Mouse (Mus musculus) megakaryocyte, adult 5-6 weeks (primary cell): ENCODE measurements around the gene Lrriq4. TPM values are rescaled to one million over a fixed set of nuclear protein-coding genes. Genes with fewer than 3 reads are reported as not detected.
A peak's percentile ranks its signal among the peaks of the same experiment; 100 is the strongest.

Source experiments
- ATAC-seq: 2 replicates; pipeline ENCODE4 v1.8.0; 2016; ENCODE audit warnings: mild to moderate bottlenecking, inconsistent platforms; ENCODE audit not compliant: poor library complexity, severe bottlenecking
- total RNA-seq, 2 experiments: library from RNA; stranded (forward) in 1 of 2; stranded (reverse) in 1 of 2; fragments of 153-499, 151-499 nt in 1 of 2; fragments of 221-1000, 200-1000 nt in 1 of 2; gene quantifications; 2 replicates each; pipeline versions ENCODE4 v1.2.3 to v1.2.4; 2015 to 2017

The Lrriq4 gene
- 0.09 TPM in 1 of 2 replicates, not detected in the other for total RNA-seq (2015)
- not detected in 2 replicates for total RNA-seq (2017)

DNA sequence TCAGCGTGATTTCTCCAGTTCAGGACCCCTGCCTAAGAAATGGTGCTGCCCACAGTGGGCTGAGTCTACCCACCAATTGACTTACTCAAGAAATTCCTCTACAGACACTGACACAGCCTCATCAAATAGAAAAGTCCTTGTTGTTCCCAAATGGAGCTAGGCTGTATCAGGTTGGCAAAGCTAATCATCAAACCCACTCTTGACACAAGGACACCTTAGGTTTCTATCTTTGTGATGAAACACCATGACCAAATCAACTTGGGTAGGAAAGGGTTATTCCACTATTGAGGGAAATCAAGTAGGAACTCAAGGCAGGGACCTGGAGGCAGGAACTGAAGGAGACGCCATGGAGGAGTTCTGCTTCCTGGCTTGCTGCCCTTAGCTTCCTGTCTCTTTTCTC, at the start of gene Lrriq4:
Lrriq4 (plus strand) TSS at position 301 of the 400 bp plus-strand sequence.
- ATAC-seq = no peak

DNA sequence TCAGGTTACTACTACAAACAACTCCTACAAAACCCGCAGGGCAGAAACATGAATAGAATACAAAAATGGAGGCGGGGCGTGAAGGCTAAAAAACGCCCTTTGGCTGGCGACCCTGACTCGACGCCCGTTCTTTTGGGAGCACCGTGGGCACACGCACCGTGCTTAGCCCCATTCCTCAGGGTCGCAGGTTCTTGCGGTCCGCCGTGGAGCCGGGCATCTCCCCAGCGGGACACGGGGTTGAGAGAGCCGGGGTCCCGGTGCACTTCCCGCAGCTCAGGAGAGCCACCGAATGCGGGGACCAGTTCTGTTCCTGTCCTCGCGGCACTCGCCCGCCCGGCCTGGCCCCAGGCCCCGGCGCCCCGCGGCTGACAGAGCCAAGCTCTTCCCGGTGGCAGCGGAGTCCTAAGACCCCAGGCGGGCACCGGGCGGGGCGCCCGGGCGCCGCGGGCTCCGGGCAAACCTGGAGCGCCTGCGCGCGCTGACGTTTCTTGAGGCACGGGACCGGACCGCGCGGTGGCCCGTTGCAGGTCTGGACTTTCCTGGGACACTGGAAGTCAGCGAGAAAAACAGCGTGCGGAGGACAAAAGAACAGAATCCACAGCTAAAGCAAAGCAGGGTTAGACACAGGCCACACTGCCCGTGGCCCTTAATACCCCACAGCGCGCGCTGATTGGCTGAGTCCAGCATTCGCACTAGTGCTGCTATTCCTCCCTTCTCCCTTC, 49.0 kb upstream of the Lrriq4 start:
- ATAC-seq = peak; percentile 47

DNA sequence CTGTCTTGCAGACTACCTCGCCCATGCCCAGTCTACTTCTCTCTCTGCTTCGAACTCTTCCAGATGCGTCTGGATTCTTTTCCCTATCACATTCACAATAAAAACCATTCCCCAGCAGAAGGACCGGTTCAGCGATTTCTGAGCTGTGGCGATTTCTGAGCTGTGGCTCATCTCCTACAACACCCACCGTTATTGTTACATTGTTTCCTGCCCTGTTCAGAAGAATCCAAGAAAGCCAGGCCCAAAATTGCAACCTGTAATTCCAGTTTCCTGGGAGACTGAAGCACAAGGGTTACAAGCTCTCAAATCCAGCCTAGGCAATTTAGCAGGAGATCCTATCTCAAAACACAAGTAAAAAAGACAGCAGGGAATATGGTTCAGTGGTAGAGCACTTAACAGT, 47.0 kb upstream of the Lrriq4 start:
- ATAC-seq = no peak

DNA sequence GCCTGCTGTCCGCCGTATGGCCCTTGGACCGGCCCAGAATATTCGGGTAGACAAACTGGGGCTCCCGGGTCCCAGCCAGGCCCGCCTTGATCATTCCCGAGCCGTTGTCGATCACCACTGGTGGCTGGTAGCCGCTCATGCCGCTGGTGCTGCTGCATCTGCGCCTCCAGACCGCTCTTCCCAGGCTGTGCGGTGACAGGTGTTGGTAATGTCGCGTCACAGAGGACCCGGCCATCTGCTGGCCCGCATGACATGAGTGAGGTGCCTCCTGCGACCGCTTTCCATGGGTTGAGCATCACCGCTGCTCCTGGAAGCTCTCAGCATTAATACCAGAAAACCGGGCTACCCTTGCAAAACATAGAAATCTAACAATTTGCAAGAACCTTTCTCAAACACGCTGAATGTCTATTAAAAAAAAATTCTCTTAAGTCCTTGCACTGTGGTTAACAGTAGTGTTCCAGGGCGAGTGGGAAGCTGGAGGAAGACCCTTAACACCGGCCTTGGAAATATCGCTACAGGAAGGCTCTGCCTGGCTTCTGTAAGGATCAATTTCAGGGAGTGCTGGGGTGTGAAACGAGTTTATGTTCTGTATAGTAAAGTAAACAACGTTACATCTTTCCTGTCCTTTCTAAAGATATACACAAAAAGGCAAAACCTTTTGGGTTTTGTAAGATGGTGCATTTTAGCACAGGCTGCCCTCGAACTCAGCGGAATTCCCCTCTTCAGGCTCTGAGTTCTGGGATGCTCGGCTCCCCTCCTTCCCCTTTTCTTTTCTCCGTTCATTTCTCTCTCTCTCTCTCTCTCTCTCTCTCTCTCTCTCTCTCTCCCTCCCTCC, 44.4 kb upstream of the Lrriq4 start, which contains the start of gene Actrt3:
Actrt3 (minus strand) TSS at position 229 of the 835 bp plus-strand sequence.
- ATAC-seq = no peak

DNA sequence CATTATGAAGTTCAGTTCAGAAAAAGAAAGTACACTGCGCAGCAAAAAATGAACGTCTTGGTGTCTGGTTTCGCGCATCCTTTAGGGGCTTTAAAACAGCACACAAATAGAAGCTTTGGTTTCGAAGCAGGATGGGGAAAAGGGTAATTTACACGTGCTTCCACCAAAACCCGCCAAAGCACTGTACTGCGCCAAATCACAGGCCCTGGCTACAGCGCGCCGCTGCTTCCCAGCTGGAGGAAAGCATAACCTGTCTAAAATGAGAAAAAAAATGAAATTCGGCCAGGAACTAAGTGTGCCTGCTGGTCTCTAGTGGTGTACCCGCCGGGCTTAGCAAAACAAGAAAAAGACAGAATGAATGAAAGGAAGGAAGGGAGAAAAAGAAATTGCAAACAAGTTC, 43.6 kb upstream of the Lrriq4 start:
- ATAC-seq = no peak

DNA sequence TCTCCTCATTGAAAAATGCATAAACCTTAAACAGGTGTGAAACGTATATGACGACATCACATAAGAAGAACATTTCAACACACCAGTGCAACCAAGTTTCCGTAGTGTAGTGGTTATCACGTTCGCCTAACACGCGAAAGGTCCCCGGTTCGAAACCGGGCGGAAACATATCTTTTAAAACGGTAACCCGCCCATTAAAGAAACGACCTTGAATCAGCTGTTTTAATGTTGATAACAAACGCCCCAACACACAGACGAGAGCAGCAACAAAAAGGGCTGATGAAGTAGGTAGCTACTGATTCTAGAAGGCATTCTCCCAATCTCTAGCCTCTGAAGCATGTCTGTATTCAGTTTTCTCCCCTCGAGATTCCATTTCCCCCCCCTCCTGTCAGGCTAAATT, 43.1 kb upstream of the Lrriq4 start:
- peak; percentile 20; the same call in 1 of the 2 replicates for ATAC-seq

DNA sequence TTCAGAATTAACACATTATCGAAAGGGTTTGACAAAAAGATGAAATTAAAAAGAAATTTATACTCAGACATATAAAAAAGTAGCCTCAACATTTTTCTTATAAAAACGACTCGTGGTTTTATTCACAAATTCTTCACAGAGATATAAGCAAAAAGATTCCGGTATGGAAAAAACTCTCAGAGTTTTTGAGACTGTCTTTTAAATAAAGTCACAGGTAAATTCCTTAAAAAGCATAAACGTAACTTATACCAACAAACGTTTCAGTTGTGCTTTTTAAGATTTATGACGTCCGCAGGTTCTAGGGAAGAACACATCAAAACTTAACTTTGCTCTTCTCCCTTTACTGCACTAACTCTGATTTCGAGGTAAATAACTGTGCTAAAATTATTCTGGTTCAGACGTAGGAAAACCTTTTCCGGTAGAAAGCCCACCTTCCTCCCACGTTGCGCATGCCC, 42.7 kb upstream of the Lrriq4 start:
- ATAC-seq = no peak; the same call in 1 of the 2 replicates

DNA sequence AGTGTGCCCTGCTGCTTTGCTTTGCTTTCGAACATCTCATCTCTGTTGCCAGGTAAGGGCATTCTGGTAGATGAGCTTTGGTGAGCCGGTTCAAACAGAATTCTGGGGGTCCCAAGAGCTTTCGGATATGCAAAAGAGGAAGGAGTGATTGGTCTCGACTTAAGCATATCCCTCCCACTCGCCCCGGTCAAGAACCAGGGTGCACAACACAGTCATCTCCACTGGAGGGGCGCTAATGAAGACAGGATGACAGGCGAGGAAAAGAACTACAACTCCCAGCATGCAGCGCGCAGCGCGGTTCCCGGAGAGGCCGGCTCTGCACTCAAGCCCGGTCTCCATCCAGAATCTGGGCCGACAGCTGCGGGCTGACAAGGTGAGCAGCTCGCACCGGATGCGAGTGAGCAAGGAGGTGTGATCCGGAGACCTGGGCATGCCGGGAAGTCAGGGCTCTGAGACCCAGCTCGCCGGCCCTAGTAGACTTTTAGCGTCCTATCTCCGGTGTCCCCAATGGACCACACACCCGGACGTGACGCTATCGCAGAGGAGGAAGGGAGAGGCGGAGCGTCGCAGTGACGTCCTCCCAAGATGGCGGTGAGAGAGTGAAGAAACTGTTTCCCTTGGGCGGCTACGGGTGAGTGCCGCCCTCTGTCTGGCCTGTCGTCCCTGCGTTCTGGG, 42.1 kb upstream of the Lrriq4 start, which contains the start of gene Mynn:
Mynn (plus strand) TSS at position 1 of the 675 bp plus-strand sequence.
- peak; percentile 85 for ATAC-seq

DNA sequence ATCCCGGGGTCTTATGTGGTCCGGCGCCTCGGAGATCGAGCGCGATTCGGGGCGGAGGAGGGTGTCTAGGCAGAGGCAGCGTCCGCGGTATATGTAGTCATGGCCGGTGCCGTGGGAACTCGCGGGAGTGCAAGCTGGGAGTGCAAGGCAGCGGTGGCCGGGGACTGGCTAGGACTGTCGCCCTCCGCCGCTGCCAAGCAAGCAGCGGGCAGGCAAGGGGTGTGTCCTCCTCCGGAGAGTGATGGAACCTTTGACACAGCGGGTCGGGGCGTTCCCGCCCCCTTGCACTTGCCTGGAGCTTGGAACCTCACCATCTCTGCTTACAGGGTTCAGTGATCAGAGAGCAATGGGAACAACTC, 41.6 kb upstream of the Lrriq4 start:
- peak; percentile 60 for ATAC-seq

DNA sequence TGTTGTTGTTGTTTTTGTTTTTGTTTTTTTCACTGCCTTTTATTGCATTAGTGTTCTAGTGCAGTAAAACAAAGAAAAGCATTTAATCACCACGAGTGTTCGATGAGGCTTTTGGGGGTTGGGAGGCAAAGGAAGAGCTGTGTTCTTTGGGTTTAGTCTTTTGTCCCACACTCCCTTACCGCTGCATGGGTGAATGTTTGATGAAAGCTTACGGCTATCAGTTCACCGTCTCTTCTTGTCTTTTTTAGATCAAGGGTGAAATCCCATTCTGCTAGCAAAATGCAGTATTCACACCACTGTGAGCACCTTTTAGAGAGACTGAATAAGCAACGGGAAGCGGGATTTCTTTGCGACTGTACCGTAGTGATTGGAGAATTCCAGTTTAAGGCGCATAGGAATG, 41.1 kb upstream of the Lrriq4 start:
- ATAC-seq = no peak

DNA sequence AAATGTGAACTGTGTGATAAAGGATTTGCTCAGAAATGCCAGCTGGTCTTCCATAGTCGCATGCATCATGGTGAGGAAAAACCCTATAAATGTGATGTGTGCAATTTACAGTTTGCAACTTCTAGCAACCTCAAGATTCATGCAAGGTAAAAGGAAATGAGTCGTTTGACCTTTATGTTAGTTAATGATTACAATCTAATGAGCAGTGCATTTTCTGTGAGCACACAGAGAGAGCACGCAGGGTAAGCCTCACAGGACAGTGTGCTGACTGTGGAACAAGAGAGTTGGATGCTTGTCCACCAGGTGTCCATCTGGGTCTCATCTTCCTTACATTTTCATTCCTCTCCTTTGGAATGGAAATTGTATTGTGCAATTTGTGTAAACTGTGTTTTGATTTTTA, 35.3 kb upstream of the Lrriq4 start:
- ATAC-seq = no peak

DNA sequence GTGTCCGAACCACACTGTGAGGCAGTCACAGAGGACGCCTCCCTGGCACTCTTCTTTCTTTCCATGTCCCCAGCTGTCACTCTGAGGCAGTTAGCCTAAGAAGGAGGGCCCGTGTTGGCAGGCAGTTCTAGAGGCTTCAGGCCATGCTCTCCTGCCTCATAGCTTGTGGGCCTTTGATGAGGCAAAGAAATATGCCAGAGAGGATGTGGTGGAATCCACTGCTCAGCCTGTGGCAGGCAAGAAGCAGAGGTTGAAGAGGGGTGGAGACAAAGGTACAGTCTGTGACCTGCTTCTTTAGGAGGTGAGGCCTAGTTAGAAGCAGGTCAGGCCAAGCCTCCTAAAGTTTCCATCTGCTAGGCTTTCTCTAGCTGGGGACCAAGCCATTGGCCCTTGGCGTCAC, 33.4 kb upstream of the Lrriq4 start:
- no peak for ATAC-seq

DNA sequence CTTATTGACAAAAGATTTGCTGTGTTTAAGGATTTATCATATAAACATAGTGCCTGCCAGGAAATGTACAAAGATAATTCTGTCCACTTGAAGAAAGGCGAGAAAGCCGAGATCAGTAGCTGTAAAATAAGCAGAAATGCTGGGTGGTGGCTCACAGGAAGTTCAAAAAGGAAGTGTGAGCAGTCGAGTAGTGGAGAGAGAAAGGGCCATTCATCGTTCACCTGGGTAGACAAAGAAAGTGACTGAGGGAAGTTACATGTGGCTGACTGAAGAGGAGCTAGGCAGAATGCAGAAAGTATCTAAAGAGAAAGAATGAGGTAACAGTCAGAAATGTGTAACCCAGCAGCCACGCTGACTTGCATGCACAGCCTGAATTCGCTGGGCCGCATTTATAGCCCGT, 24.2 kb upstream of the Lrriq4 start:
- peak; percentile 57 for ATAC-seq

DNA sequence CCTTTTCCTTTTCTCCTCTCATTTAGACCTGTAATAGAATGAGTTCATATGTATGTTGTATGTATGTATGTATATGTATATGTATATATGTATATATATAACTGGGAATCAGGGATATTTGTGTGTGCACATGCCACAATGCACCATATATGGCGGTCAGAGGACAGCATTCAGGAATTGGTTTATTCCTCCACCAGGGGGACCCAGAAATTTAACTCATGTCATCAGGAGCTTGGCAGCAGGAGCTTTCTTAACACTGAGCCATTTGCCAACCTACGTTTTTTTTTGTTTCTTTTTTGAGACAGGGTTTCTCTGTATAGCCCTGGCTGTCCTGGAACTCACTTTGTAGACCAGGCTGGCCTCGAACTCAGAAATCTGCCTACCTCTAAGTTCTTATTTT, 10.6 kb upstream of the Lrriq4 start:
- no peak for ATAC-seq

DNA sequence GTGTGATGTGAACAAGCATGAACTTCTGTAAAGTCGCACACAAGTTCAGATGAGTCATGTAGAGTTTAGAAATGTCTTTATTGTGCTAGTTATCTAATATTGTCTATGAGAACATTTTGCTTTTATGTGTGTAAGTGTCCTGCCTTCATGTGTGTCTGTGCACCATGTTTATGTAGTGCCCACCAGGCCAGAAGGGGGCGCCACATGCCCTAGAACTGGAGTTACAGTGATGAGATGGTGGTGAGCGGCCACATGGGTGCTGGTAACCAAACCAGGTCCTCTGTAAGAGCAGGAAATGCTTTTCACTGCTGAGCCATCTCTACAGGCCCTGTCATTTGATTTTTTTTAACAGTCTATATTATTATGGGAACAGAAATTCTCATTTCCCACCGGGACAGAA, 8.7 kb upstream of the Lrriq4 start:
- no peak for ATAC-seq

DNA sequence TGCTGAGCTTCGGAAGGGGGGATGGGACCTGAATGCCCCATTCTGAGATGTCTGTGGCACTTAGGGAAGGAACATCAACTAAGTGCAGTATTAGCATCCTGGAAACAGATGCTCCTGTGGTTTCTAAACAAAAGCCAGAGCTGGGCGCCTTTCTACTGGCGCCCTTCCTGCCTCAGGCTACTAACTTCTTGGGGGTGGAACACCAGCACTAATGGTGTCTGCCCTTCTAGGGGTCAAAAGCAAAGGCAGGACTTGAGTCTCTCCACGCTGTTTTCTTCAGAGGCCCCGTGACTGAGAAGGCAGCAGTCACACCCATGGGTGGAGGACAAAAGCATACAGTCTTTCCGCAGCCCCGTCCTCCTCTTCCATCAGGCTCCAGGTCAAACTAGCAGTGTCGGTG, 2.5 kb downstream of the Lrriq4 start:
- no peak for ATAC-seq

DNA sequence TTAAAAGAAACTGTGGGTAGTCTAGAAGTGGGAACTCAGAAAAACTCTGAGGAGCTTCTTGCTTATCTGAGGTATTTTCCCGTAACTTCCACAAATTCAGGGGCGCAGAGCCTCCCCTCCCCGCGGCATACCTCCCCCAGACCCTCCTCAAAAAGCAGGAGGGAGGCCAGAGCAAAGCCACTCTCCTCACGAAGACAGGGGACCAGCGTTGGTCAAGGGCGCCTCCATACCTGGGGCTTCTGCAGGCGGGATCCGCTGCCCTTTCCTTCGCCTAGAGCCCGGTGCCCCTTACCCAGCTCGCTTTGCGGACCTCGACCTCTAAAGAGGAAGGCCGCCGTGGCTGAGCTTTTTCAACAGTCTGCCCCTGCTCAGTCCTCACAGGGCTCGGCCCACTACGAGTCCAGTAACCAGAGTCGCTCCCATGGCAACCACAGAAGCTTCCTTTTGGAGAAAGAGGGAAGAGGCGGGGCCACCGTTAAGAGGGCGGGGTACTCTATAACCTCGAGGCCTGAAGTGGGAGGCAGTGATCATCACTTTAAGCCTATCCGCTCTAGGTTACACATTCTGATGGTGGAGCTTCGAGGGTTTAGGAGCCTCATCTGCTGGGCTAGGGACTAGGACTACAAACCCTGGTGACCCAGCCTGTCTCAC, 3.3 kb downstream of the Lrriq4 start, which contains the start of gene Lrrc34:
Lrrc34 (minus strand) TSS at position 430 of the 651 bp plus-strand sequence.
- peak; percentile 95 for ATAC-seq

DNA sequence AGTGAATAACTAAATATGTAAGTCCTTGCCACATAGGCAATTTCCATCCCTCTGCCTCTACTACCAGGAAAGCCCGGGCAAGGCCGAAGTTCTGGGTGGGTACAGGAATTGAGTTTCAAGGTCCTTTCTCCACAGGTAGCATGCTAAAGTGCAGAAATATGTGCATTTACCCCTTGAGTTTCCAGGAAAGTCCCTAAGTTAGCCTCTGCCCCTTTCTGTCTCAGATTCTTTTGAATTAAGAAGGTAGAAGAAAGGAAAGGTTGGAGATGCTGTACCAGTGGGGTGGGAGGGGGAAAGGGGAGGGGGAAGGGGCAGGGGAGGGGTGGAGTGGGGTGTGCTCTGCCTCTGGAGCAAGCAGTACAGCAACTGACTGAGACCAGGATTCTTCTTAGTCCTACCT, 4.2 kb downstream of the Lrriq4 start:
- no peak for ATAC-seq

DNA sequence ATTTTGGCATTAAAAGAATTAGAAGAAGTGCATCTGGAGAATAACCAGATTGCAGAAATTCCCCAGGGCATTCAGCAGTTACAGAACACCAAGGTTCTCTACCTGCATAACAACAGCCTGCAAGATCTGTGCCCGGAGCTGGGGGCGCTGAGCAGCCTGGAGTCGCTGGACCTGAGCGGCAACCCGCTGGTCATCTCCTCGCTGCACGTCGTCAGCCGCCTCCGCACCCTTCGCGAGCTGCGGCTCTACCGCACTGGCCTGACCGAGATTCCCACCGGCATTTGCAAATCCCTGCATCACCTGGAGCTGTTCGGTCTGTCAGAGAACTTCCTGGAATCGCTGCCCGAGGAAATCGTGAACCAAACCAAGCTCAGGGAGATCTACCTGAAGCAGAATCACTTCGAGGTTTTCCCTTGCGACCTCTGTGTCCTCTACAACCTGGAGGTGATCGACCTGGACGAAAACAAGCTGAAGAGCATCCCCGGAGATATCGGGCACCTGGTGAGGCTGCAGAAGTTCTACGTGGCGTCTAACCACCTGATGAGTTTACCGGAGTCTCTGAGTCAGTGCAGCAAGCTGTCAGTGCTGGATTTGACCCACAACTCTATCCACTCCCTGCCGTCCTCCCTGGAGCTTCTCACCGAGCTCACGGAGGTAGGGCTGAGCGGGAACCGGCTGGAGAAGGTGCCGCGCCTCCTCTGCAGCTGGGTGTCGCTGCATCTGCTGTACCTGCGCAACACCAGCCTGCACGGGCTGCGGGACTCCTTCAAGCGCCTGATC, 5.9 kb downstream of the Lrriq4 start:
- 0 out of 2 replicates have a peak, but pooled peaks have one; percentile 28 for ATAC-seq

DNA sequence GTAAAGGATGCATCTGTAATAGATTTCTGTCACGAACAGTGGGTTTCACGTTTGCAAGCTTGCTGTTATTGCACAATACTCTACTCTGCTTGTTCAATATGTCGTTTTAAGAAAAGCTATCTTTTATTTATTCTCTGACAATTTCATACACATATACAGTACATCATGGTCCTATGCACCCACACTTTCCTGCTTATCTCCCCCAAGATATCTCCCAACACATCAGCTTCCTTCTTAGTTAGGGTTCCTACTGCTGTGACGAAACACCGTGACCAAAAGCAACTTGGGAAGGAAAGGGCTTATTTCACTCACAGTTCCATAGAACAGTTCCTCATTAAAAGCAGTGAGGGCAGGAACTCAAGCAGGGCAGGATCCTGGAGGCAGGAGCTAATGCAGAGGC, 11.6 kb downstream of the Lrriq4 start:
- no peak for ATAC-seq
